Mouse (Mus musculus): Measurements from ENCODE around the gene Pitpnb.

GRCm38 (mm10) chr5:111408470-111409105 lies 78.0 kb downstream of the Pitpnb start:
- TF ChIP-seq CTCF (IDR thresholded peaks at IDR 0.05; ENCODE audit: borderline replicate concordance, insufficient read depth, low read depth, low read length) = no peak
- TF ChIP-seq POLR2A (IDR thresholded peaks at IDR 0.05; ENCODE audit: borderline replicate concordance, insufficient read depth, low read length) = no peak
